In genomic region chr12:49484070-49484770, GRCm38 (mm10) we compare ENCODE assay signal across 12 mouse cellular contexts.
DNase-seq lines count a peak whose midpoint lies in the region; ATAC-seq lines count a peak whose summit lies in the region.
"Had no signal": no experiment of that assay in that cellular context is flagged by ENCODE, and none has a peak within 500 bp of the region (broad histone marks: within the 10 kb centered on the region; RNA-seq: fewer than 3 reads in every experiment).

No protein-coding gene starts in this region.

- 0 out of 2 replicates have a peak overlapping the region, but pooled peaks have one; percentile 11 for H3K4me2 ChIP-seq in forebrain, embryonic 16.5 days (ENCODE audit: low read length)
- H3K4me2 ChIP-seq: heart, embryonic 13.5 days; liver, embryonic 11.5 days had no signal

- H3K4me3 ChIP-seq in forebrain, embryonic 16.5 days (replicated peaks; ENCODE audit: low read length), result no peak overlapping the region
- H3K4me3 ChIP-seq: heart, embryonic 13.5 days had no signal

- ATAC-seq in forebrain, embryonic 16.5 days, result peak; percentile 84

- H3K4me1 ChIP-seq in forebrain, embryonic 16.5 days (replicated peaks; ENCODE audit: control insufficient read depth, insufficient read depth, low read length), result peaks cover 14% of the 10 kb centered on the region
- H3K4me1 ChIP-seq: heart, embryonic 13.5 days had no signal

- no peak overlapping the region for H3K9ac ChIP-seq in forebrain, embryonic 16.5 days (replicated peaks; ENCODE audit: low read depth, low read length)
- H3K9ac ChIP-seq: heart, embryonic 13.5 days had no signal

- DNase-seq in right cerebral cortex, postnatal 4 days, result peak; percentile 4
- no peak for DNase-seq in right cerebral cortex, postnatal 36 days (ENCODE audit: low spot score in 2 of 2)
- DNase-seq in mesoderm, embryonic 11.5 days (ENCODE audit: low read depth, low spot score), result peak; percentile 15
- DNase-seq in retina, postnatal 1 day, result peak; percentile 9
- no peak for DNase-seq in kidney, postnatal 14 days
- no peak for DNase-seq in lung, postnatal 14 days
- DNase-seq in urinary bladder, postnatal 10 days (ENCODE audit: low spot score), result no peak
- DNase-seq: gastrocnemius, postnatal 25 days; kidney, postnatal 4 days had no signal

- no peaks in the 10 kb centered on the region for H3K27me3 ChIP-seq in forebrain, embryonic 16.5 days (replicated peaks; ENCODE audit: control insufficient read depth, insufficient read depth, low read length)
- H3K27me3 ChIP-seq: heart, embryonic 13.5 days had no signal

- H3K9me3 ChIP-seq in forebrain, embryonic 16.5 days (ENCODE audit: control insufficient read depth, low read length), result no peaks in the 10 kb centered on the region
- H3K9me3 ChIP-seq: heart, embryonic 13.5 days had no signal

- peak overlapping the region; percentile 85 for H3K27ac ChIP-seq in forebrain, embryonic 16.5 days (ENCODE audit: low read length)
- H3K27ac ChIP-seq: heart, embryonic 13.5 days had no signal

- WGBS in forebrain, embryonic 16.5 days, result 5% methylated on average over 4 of the region's 4 CpGs

- no peaks in the 10 kb centered on the region for H3K36me3 ChIP-seq in forebrain, embryonic 16.5 days (ENCODE audit: control insufficient read depth, insufficient read depth)
- H3K36me3 ChIP-seq: heart, embryonic 13.5 days had no signal

Comparison
In these comparisons a context has a peak if more than half of its experiments do, and no peak if none do; other contexts are left out.
1. DNase-seq: peak in right cerebral cortex, postnatal 4 days (single experiment), mesoderm, embryonic 11.5 days (single experiment) and retina, postnatal 1 day (single experiment); none in right cerebral cortex, postnatal 36 days (0 of 2), kidney, postnatal 14 days (single experiment), lung, postnatal 14 days (single experiment) and urinary bladder, postnatal 10 days (single experiment).